Mouse (Mus musculus): ENCODE data around the gene Mrpl37. TPM values are rescaled to one million over a fixed set of nuclear protein-coding genes. Genes with fewer than 3 reads are reported as not detected.
A peak's percentile ranks its signal among the peaks of the same experiment; 100 is the strongest.

The Mrpl37 gene
- polyA plus RNA-seq, 2 experiments = 104 to 105 TPM

- TF ChIP-seq POLR2A (IDR thresholded peaks at IDR 0.05; ENCODE audit: borderline replicate concordance, extremely low read depth, insufficient read depth, insufficient read length) = no peak
- H3K4me1 ChIP-seq (ENCODE audit: control insufficient read depth, insufficient read depth, low read length) = peaks cover 50% of the 10 kb centered on the region
- DNase-seq (ENCODE audit: low spot score) = no peak
These were observed 46.2 kb downstream of the Mrpl37 start for GRCm38 (mm10) chr4:107020287-107021000.

GRCm38 (mm10) chr4:107019027-107019426 is 47.6 kb downstream of the Mrpl37 start:
- 0 out of 2 replicates have a peak overlapping the region, but pooled peaks have one; percentile 29 for H3K27ac ChIP-seq (replicated peaks; ENCODE audit: low read depth, low read length)
- H3K27me3 ChIP-seq (ENCODE audit: control insufficient read depth, insufficient read depth, low read length) = no peaks in the 10 kb centered on the region
- DNase-seq (ENCODE audit: low spot score) (peak; percentile 45), ATAC-seq (ENCODE audit: low FRiP score, low read depth) (no peak)
- no peak overlapping the region for H3K4me2 ChIP-seq (replicated peaks; ENCODE audit: low read depth, low read length, severe bottlenecking)
- peaks cover 61% of the 10 kb centered on the region for H3K4me1 ChIP-seq (ENCODE audit: control insufficient read depth, insufficient read depth, low read length)
- no peak for TF ChIP-seq POLR2A (IDR thresholded peaks at IDR 0.05; ENCODE audit: borderline replicate concordance, extremely low read depth, insufficient read depth, insufficient read length)
- H3K9ac ChIP-seq (ENCODE audit: low read depth, low read length, severe bottlenecking) = no peak overlapping the region
- H3K9me3 ChIP-seq (ENCODE audit: control insufficient read depth, low read length) = no peaks in the 10 kb centered on the region
- H3K36me3 ChIP-seq (ENCODE audit: control insufficient read depth, insufficient read depth, low read length) = peaks cover 8% of the 10 kb centered on the region; the same call in 1 of the 2 replicates
- 37% methylated on average over 7 of the region's 7 CpGs for WGBS
- no peak overlapping the region for H3K4me3 ChIP-seq (replicated peaks; ENCODE audit: low read length)

More at GRCm38 (mm10) chr4:107020287-107021000, 46.2 kb downstream of the Mrpl37 start:
- Histone ChIP-seq H3K4me3 (replicated peaks; ENCODE audit: low read length) (no peak overlapping the region), H3K27me3 (ENCODE audit: control insufficient read depth, insufficient read depth, low read length) (no peaks in the 10 kb centered on the region), H3K4me2 (replicated peaks; ENCODE audit: low read depth, low read length, severe bottlenecking) (no peak overlapping the region), H3K36me3 (ENCODE audit: control insufficient read depth, insufficient read depth, low read length) (peaks cover 8% of the 10 kb centered on the region; the same call in 1 of the 2 replicates), H3K27ac (replicated peaks; ENCODE audit: low read depth, low read length) (no peak overlapping the region), H3K9me3 (ENCODE audit: control insufficient read depth, low read length) (no peaks in the 10 kb centered on the region), H3K9ac (ENCODE audit: low read depth, low read length, severe bottlenecking) (no peak overlapping the region)
- WGBS = 82% methylated on average over 5 of the region's 5 CpGs
- no peak for ATAC-seq (ENCODE audit: low FRiP score, low read depth)

GRCm38 (mm10) chr4:107018521-107018920 is 48.1 kb downstream of the Mrpl37 start:
- Histone ChIP-seq H3K36me3 (ENCODE audit: control insufficient read depth, insufficient read depth, low read length) (peaks cover 8% of the 10 kb centered on the region; the same call in 1 of the 2 replicates), H3K27ac (replicated peaks; ENCODE audit: low read depth, low read length) (0 out of 2 replicates have a peak overlapping the region, but pooled peaks have one; percentile 29), H3K4me3 (replicated peaks; ENCODE audit: low read length) (no peak overlapping the region), H3K4me1 (ENCODE audit: control insufficient read depth, insufficient read depth, low read length) (peaks cover 63% of the 10 kb centered on the region), H3K9ac (ENCODE audit: low read depth, low read length, severe bottlenecking) (peak overlapping the region; percentile 3; the same call in 1 of the 2 replicates), H3K9me3 (ENCODE audit: control insufficient read depth, low read length) (no peaks in the 10 kb centered on the region), H3K4me2 (replicated peaks; ENCODE audit: low read depth, low read length, severe bottlenecking) (no peak overlapping the region), H3K27me3 (ENCODE audit: control insufficient read depth, insufficient read depth, low read length) (no peaks in the 10 kb centered on the region)
- no peak for TF ChIP-seq POLR2A (IDR thresholded peaks at IDR 0.05; ENCODE audit: borderline replicate concordance, extremely low read depth, insufficient read depth, insufficient read length)
- 49% methylated on average over 3 of the region's 3 CpGs for WGBS
- ATAC-seq (ENCODE audit: low FRiP score, low read depth) (no peak), DNase-seq (ENCODE audit: low spot score) (no peak)

GRCm38 (mm10) chr4:107017257-107017656 is 49.4 kb downstream of the Mrpl37 start:
- DNase-seq (ENCODE audit: low spot score) (no peak), ATAC-seq (ENCODE audit: low FRiP score, low read depth) (no peak)
- no peaks in the 10 kb centered on the region for H3K27me3 ChIP-seq (ENCODE audit: control insufficient read depth, insufficient read depth, low read length)
- TF ChIP-seq POLR2A (IDR thresholded peaks at IDR 0.05; ENCODE audit: borderline replicate concordance, extremely low read depth, insufficient read depth, insufficient read length) = no peak
- no peak overlapping the region for H3K4me2 ChIP-seq (replicated peaks; ENCODE audit: low read depth, low read length, severe bottlenecking)
- no peak overlapping the region for H3K4me3 ChIP-seq (replicated peaks; ENCODE audit: low read length)
- peaks cover 75% of the 10 kb centered on the region for H3K4me1 ChIP-seq (ENCODE audit: control insufficient read depth, insufficient read depth, low read length)
- H3K9ac ChIP-seq (ENCODE audit: low read depth, low read length, severe bottlenecking) = no peak overlapping the region
- peaks cover 8% of the 10 kb centered on the region; the same call in 1 of the 2 replicates for H3K36me3 ChIP-seq (ENCODE audit: control insufficient read depth, insufficient read depth, low read length)
- no peak overlapping the region for H3K27ac ChIP-seq (replicated peaks; ENCODE audit: low read depth, low read length)
- H3K9me3 ChIP-seq (ENCODE audit: control insufficient read depth, low read length) = no peaks in the 10 kb centered on the region

- H3K36me3 ChIP-seq (ENCODE audit: control insufficient read depth, insufficient read depth, low read length) = peaks cover 12% of the 10 kb centered on the region
- H3K4me3 ChIP-seq (replicated peaks; ENCODE audit: low read length) = no peak overlapping the region
- no peaks in the 10 kb centered on the region for H3K27me3 ChIP-seq (ENCODE audit: control insufficient read depth, insufficient read depth, low read length)
- DNase-seq (ENCODE audit: low spot score) = peak; percentile 63
- H3K9me3 ChIP-seq (ENCODE audit: control insufficient read depth, low read length) = no peaks in the 10 kb centered on the region
- peak; percentile 32 for ATAC-seq (ENCODE audit: low FRiP score, low read depth)
- peak overlapping the region; percentile 17; the same call in 1 of the 2 replicates for H3K9ac ChIP-seq (ENCODE audit: low read depth, low read length, severe bottlenecking)
- H3K27ac ChIP-seq (replicated peaks; ENCODE audit: low read depth, low read length) = peak overlapping the region; percentile 81
- peaks cover 81% of the 10 kb centered on the region for H3K4me1 ChIP-seq (ENCODE audit: control insufficient read depth, insufficient read depth, low read length)
- 17% methylated on average over 13 of the region's 13 CpGs for whole genome bisulfite sequencing
- peak overlapping the region; percentile 23; the same call in 1 of the 2 replicates for H3K4me2 ChIP-seq (replicated peaks; ENCODE audit: low read depth, low read length, severe bottlenecking)
- TF ChIP-seq POLR2A (IDR thresholded peaks at IDR 0.05; ENCODE audit: borderline replicate concordance, extremely low read depth, insufficient read depth, insufficient read length) = no peak
These were observed 50.6 kb downstream of the Mrpl37 start for GRCm38 (mm10) chr4:107015971-107016511.
